Mouse (Mus musculus): ENCODE results near the gene Ddx1. TPM values are rescaled to one million over a fixed set of nuclear protein-coding genes. Genes with fewer than 3 reads are reported as not detected.
"Not testable (repeated sequence)": the region's sequence is repeated elsewhere in the genome, so short reads cannot be mapped to it uniquely, and the experiment has no call there.

Gene Ddx1
- total RNA-seq, 2 experiments from 2014 or later: 64.1 to 249 TPM

DNA sequence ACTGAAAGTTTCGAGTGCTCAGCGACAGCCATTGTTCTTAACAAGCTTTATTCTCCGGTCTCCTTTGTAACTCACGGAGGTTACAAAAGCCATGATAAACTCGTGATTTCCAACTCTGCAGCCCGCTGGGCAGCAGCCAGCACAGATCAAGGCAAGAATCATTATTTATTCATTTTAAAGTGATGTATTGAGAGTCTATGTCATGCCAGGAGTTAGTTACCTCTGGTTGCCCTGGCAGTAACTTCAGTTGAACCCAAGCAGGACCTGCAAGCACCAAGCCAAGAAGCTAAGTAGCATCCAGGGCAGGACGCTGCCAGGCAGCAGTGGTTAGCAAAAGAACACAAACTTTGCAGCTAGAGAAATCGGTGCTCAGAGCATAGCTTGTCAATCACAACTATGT is 41.9 kb downstream of the Ddx1 start:
- ATAC-seq (replicated peaks; ENCODE audit: poor library complexity, severe bottlenecking): no peak

DNA sequence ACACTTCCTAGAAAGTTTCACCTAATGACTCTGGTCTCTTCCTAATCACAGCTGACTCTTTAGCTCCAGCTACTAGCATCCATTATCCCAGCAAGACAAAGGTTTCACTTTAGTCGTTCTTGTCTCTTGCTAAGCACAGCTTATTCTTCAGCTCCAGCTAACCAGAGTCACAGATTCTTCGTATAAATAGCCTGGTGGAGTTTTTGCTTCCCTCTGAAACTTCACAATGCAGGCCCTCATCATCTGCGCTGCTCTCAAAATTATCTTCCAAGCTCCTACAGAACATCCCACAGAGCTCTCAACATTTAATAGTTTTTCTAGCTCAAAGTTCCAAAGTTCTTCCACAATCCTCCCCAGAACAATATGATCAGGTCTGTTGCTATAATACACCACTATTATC is 43.3 kb downstream of the Ddx1 start:
- ATAC-seq (replicated peaks; ENCODE audit: poor library complexity, severe bottlenecking): no peak

DNA sequence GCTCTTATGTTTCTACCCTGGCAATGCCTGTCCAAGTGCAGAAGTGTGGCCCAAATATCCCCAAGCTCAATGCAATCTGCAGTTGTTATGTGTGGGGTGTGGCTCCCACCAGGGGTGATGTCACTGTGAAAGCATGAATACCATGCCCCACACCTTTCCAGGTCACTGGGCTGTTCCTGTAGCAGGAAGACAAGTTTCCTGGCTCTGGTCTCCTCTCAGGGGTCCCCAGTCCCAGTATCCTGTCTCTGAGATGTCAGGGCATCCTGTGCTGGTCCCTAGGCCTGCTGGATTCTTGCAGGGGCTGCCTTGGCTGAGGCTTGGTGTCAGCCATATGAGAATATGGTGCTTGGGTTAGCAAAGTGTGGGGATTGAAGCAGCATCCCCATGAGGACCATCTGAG is 46.7 kb downstream of the Ddx1 start:
- ATAC-seq (replicated peaks; ENCODE audit: poor library complexity, severe bottlenecking): no peak

DNA sequence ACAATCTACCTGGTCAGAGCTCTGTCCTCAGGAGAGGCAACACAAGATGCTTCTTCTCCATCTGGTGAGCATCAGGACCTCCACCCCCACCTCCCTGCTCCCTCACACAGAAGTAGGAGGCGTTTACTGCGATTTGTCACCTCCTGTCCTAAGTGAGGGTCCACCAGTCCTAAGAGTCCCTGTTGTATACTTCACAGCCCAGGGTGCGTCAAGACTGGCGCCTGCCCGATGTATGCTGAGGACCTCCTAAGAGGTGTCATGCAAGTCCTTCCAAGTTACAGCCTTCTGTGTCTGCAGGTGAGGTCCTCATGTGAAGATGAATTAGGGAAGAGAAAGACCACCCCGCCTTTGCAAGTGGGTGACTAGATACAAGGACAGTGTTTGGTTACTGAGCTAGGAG is 48.4 kb downstream of the Ddx1 start:
- ATAC-seq (replicated peaks; ENCODE audit: poor library complexity, severe bottlenecking): no peak

DNA sequence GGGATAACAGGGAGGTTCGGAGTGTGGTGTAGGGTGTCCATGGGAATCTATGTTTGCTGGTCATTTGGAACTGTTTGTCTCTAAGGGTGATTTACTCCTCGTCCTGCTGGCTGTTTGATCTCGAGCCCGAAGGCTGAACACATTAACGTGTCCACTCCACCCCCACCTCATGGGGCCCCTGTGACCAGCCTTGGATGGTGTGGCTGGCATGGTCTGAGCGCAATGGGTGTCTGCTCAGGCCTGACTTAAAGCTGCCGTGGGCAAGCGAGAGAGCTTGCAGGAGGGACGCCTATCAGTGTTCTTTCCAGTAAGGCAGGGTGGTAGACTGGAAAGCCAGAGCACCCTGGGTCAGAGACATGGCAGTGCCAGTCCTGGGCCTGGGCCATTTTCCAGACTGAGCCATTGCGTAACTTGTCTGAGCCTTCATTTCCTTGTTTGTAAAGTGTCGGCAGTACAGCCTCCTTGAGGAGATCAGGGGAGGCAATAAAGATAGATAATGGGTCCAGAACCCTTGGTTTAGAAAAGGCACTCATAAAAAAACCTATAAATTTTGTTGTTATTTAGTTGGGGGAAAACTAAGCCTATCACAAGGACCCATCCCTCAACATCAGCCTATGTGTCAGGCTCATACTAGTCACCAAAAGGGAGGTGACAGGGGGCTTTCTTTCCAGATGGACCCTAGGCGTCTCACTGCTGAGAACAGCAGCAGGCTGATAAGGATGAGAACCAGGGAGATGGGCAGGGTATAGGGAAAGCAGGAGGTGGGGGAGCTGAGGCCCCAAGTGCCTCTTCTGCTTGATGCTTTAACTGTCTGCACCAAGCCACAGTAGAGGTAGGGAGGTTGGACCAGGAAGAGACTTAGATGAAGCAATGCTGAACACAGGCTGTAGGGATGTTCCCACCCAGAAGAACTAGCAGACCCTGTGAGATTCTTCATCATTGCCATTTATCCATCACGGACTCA is 49.4 kb downstream of the Ddx1 start:
- peak; percentile 44 for ATAC-seq (replicated peaks; ENCODE audit: poor library complexity, severe bottlenecking)

DNA sequence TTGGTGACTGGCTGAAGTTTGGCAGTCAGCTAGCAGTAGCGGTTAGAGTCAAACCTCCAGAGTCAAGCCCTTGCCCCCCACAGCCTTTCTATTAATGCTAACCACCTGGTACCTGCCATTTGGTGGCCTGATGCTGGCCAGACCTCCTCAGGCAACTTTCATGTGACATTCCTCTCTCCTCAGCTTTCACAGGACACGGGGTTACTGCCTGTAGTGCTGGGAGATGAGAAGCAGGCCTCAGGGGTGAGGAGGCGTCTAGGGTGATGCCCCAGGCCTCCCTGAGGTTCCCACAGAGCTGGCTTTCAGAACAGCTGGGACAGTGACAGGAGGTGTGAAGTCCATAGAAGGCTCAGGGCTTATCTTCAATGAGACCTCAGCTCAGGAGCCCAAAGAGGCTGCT is 50.9 kb downstream of the Ddx1 start:
- ATAC-seq (replicated peaks; ENCODE audit: poor library complexity, severe bottlenecking): no peak

DNA sequence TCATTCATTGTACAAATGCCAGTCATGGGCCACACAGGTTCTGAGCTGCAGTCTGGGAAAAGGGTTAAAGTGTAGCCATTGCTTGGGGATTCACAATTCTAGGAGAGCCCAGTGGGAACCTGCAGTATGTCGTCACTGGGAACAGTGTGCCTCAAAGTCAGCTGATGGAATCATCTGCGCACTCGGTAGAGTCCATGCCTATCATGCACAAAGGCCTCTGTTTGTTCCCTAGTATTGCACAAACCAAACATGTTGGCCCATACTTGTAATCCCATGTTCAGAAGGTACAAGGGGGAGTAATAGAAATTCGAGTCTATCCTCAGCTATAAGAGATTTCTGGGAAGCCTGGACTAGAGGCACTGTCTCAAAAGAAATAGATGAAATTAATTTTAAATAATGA is 52.9 kb downstream of the Ddx1 start:
- no peak for ATAC-seq (replicated peaks; ENCODE audit: poor library complexity, severe bottlenecking)

DNA sequence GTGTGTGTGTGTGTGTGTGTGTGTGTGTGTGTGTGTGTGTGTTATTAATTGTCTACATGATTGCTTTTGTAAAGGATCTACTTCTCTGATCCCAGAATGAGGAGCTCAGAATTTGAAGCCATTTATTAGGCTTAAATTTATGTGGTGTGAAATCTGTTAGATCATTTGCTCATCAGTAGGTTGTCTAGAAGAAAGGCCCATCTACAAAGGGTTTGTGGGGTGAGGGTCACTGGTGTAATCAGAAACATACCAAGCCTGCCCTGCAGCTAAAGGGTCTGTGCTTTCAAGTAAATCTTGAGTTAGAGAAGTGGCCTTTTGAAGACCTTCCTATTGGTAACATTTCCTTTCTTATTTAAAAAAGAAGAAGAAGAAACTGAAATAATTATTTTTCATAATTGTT is 53.5 kb downstream of the Ddx1 start:
- no peak for ATAC-seq (replicated peaks; ENCODE audit: poor library complexity, severe bottlenecking)

DNA sequence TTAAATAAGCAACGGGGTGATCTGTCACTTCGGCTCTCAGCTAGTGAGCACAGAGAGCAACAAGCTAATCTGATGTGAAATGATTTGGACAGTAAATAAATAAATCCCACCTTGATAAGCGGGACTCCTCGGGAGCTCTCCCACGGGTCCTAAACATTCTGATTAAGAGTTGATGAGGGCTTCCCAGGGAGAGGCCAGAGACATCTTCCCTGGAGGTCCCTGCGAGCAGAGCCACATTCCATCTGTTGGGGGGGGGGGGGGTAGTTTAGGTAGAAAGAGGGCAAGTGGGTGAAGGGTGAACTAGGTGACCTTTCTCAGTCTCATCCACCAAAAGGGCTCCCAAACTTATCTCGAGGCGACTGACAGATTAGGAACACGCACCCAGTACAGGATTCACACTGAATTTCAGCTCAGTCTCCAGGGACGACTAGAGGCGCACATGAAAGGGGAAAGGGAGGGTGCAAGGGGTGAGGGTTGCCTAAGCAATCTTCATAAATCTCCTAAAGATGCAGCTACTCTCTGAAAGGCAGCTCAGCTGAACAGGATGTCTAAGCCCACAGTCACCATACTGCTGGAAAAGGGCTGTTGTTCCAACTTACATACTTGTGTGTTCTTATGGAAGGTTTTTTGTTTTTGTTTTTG is 60.8 kb downstream of the Ddx1 start:
- no peak for ATAC-seq (replicated peaks; ENCODE audit: poor library complexity, severe bottlenecking)

DNA sequence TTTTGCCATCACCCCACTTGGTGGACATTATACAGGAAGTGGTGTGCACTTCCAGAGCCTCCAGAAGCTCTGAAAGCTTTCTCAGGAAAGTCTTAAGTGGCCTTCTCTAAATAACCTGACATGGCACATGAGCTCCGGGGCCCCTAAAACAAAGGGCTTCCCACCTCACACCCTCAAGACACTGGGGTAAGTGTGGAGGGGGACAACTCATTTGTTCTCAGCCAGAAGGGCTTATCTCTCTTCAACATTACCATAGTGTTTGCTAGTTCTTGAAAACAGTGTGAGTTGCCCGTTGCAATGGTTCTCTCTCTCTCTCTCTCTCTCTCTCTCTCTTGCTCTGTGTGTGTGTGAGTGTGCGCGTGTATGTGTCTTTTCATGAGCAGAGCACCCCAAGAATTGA is 62.8 kb downstream of the Ddx1 start:
- no peak for ATAC-seq (replicated peaks; ENCODE audit: poor library complexity, severe bottlenecking)

DNA sequence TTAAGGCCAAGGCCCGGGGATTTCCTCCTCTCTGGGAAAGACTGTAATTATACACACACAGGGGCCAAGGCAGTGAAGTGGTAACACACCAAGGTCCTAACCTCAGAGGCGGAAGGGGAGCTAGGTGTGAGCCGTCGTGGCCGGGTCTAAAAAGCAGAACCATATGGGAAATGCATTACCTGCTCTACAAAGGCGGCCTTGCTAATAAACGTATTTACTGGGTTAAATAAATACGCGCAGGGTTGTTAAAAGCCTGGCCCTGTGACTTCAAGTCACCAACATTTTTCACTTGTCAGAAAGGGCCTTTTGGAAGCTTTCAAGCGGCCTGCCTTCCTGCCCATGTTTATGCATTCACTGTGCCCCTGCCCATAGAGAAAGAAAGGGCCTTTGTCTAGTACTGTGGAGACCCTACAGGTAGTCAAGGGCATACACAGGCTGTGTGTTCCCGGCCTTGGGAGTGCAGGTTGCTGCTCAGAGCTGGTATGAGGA is 64.1 kb downstream of the Ddx1 start:
- no peak for ATAC-seq (replicated peaks; ENCODE audit: poor library complexity, severe bottlenecking)

DNA sequence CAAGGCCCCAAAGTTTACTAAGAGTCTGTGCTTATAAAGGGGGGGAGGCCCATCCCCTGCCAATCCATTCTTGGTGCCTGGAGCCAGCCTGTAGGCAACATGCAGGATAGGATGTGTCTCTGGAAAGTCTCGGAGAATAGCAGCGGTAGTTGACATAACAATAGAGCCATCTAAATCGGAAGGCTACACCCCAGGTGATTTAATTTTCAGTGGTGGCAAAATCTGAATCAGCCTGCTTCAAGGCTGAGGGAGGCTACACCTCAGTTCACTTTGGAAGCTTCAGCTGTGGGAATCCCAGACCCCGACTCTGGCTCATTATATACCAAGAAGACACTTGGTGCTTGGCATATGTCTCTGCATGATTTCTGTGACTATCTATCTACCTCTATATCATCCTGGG is 64.9 kb downstream of the Ddx1 start:
- ATAC-seq (replicated peaks; ENCODE audit: poor library complexity, severe bottlenecking): not testable (repeated sequence)

DNA sequence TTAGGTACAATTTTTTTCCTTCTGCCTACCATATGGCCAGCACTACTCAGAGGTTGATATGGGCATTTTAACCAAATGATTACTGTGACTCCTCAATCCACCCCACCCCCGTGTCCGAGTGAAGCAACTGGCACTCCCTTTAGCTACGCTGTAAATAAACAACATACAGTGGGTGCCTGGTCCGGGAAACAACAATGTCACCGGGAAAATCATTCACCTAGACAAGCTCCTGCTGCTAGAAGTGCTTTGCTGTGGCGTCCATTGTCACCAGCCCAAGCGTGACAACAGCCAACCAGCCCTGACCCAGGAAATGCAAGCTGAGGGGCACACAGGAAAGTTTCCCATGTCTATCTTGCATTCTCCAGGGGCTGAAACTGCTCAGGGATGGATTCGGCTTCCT is 66.8 kb downstream of the Ddx1 start:
- no peak for ATAC-seq (replicated peaks; ENCODE audit: poor library complexity, severe bottlenecking)

DNA sequence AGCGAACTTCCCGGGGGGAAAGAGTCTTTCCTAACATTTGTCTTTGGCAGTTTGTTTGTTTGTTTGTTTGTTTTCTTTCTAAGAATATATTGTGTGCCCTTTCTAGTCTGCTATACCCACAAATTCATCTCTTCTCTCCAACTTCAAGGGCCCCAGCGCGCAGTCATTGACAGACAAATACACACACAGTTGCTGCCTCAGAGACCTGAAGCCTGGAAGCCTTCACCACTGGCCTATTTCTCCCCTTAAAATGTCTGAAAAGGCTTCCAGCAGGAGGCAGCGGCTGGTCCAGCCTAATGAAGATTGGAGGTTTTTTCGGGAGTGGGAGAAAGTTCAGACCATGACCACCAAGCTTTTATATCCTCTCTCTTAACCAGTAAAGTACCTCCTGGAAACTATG is 67.3 kb downstream of the Ddx1 start:
- ATAC-seq (replicated peaks; ENCODE audit: poor library complexity, severe bottlenecking): no peak

DNA sequence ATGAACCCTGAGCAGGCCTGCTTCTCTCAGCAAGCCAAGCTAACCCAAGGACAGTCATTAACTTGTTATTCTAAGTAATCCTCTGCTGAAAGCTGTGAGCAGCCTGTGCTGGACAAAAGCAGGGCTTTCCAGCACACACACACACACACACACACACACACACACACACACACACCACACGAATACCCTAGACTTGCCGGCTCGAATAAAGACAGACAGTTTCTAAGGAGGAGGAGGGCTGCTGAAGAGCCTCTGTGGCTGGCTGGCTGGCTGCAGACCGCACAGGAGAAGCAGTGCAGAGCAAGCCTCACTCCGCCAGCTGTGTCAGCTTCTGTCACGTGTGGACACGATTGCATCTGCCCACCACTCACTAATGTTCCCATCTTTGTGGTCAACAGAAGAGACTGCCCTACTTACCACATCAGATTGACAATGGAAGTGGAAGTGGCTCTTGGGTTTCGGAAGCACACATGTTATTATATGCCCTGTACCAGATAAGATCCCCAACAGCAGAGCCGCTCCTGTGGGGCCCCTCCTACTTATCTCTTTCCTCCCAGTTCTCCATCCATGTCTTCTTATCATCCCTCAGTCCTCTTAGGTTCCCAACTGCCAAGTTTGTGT is 68.2 kb downstream of the Ddx1 start:
- ATAC-seq (replicated peaks; ENCODE audit: poor library complexity, severe bottlenecking): peak; percentile 95

DNA sequence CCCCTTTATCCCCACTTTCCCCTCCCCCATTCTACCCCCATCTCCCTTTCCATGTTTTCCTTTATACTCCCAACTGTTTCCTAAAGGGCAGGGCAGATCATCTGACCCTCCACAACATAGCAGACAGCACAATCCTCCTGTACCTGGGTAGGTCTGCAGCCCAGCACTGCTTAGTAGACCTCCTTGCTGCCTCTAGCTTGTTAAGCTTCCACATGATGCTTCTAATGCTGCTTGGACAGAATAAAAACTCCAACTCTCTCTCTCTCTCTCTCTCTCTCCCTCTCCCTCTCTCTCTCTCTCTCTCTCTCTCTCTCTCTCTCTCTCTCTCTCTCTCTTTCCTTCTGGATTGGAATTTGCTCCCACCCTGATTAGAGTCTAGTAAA is 68.7 kb downstream of the Ddx1 start:
- no peak for ATAC-seq (replicated peaks; ENCODE audit: poor library complexity, severe bottlenecking)

DNA sequence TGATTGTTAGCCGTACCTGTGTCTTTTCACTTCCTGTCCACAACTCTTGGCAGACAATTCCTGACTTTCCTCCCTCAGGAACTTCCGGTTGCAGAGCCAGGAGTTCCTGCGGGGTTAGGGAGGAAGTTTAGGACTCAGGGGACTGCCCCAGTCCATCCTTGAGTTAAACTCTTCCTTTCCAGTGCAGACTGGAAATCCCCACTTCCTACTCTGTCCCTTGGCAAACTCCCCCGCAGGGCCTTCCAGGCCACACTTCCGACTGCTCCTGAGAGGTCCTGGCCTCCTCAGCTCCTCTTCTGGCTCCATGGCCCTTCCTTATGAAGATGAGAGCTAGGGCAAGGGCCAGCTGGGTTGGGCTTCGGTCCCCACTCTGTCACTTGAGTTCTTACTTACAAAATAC is 71.4 kb downstream of the Ddx1 start:
- no peak for ATAC-seq (replicated peaks; ENCODE audit: poor library complexity, severe bottlenecking)

DNA sequence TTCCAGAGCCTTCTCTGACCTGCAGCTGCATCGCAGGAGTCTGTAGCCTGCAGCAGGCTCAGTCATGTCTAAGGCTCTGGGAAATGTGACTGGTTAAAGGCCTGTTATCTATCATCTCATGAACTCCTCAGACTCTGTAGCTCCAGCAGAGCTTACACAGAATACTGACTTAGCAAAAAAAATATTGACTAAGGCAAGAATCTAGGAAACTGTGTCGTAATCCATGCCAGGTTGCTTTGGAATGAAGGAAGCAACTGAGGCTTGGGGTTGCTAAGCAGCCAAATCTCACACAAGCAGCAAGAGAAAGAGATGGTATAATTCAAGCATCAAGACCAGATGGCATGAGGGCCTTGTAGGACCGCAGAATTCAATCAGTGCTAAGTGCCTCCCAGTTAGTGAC is 72.1 kb downstream of the Ddx1 start:
- no peak for ATAC-seq (replicated peaks; ENCODE audit: poor library complexity, severe bottlenecking)

DNA sequence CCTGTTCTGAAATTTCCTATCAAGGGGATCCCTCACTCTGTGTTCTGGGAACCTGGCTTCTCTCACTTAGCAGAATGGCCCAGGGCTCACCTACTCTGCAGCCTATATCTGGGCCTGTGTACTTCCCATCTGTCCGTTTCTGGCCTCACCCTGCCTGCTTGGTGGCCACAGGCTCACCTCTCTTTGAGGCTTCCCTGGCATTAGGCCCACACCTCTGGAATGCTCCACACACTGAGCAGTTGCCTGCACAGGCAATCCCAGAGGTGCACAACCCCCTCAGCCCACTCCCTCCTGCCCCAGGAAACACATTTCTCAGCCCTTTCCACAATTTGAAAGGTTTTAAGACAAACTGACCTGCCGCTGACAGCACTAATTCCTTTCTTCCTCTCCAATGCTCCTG is 72.9 kb downstream of the Ddx1 start:
- ATAC-seq (replicated peaks; ENCODE audit: poor library complexity, severe bottlenecking): no peak

DNA sequence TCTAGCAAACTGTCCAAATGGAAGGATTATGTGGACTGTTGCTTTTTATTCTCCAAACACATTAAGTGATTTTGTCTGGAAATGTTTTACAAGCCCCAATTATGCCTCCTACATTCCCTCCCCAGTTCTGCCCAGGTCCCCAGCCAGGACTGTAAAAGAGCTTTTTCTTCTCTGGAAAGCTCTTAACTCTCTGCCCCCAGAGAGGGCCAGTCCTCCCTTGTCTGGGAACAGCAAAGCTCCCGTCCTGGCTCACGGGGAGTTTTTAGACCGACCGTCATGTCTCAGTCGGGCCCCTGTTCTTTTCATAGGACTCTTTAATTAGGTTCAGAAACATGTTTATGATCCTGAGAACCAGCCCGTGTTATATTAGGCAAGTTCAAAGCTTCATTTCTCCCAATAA is 75.0 kb downstream of the Ddx1 start:
- no peak for ATAC-seq (replicated peaks; ENCODE audit: poor library complexity, severe bottlenecking)

DNA sequence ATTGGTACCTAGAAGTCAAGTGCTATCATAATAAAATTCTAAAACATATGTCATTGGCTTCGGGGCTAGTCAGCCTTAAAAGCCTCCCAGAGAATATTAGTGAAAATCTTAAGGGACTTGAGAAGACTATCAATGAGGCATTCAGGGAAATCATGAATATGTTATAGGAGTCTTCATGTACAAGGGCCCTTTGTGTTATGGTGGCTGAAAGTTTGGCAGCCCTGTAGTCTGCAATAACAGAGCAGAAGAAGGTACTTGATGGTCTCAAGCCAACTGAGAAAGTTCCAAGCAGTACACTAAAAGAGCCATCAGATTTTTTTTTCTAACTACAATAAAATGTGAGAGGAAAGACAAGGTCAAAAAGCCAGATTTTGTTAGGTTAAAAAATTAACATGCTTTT is 80.9 kb downstream of the Ddx1 start:
- ATAC-seq (replicated peaks; ENCODE audit: poor library complexity, severe bottlenecking): no peak
